Mouse (Mus musculus) CH12.LX (cell line): ENCODE measurements around the gene Rtkn2. TPM values are rescaled to one million over a fixed set of nuclear protein-coding genes. Genes with fewer than 3 reads are reported as not detected.

ENCODE experiments used
- DNase-seq: peaks from one replicate; pipeline ENCODE4 v3.0.0-alpha.2; 2013; ENCODE audit errors: extremely low read depth
- H3K27ac ChIP-seq: 2 replicates; pipeline ENCODE4 v1.5.1; 2012; ENCODE audit warnings: low read depth, mild to moderate bottlenecking, control low read depth, moderate library complexity; ENCODE audit not compliant: insufficient read depth
- H3K27me3 ChIP-seq: replicated peaks from 2 replicates; pipeline ENCODE3; 2012; ENCODE audit warnings: inconsistent platforms
- H3K36me3 ChIP-seq, 2 experiments: replicated peaks in 1 of 2; 2 replicates each; pipeline versions ENCODE3 to v1.6.1; 2012; ENCODE audit warnings: inconsistent platforms in 1 of 2, low read length in 1 of 2, mild to moderate bottlenecking in 1 of 2, mixed read lengths in 1 of 2, moderate library complexity in 1 of 2; ENCODE audit not compliant: control insufficient read depth in 1 of 2, insufficient read depth in 1 of 2
- H3K4me1 ChIP-seq, 2 experiments: 2 replicates each; pipeline ENCODE4 v1.6.1; 2012; ENCODE audit warnings: inconsistent platforms in 1 of 2, moderate library complexity in 1 of 2; ENCODE audit not compliant: insufficient read depth in 2 of 2, control insufficient read depth in 1 of 2
- H3K4me2 ChIP-seq: 2 replicates; pipeline ENCODE4 v1.6.1; 2012; ENCODE audit warnings: low read depth, mild to moderate bottlenecking, control low read depth; ENCODE audit not compliant: poor library complexity, insufficient read depth, severe bottlenecking
- H3K4me3 ChIP-seq, 3 experiments: fragments of 150-350 bp in 1 of 3; sonication (generic) in 1 of 3; replicated peaks in 1 of 3; 2 replicates each; pipeline versions ENCODE3 to v1.5.1; 2011 to 2012; ENCODE audit warnings: low read depth in 2 of 3, low read length in 2 of 3, mild to moderate bottlenecking in 2 of 3, moderate library complexity in 2 of 3, control low read depth in 1 of 3, improper control_type of control experiment in 1 of 3, inconsistent platforms in 1 of 3, mixed read lengths in 1 of 3; ENCODE audit not compliant: poor library complexity in 1 of 3
- H3K79me2 ChIP-seq: replicated peaks from 2 replicates; pipeline ENCODE4 v1.6.1; 2012; ENCODE audit warnings: mild to moderate bottlenecking, moderate library complexity; ENCODE audit not compliant: control insufficient read depth, poor library complexity, insufficient read depth, severe bottlenecking; ENCODE audit errors: extremely low read depth
- H3K9ac ChIP-seq: 2 replicates; pipeline ENCODE4 v1.6.1; 2012; ENCODE audit warnings: low read depth, mild to moderate bottlenecking, control low read depth, moderate library complexity; ENCODE audit not compliant: insufficient read depth
- H3K9me3 ChIP-seq: replicated peaks from 2 replicates; pipeline ENCODE3; 2012; ENCODE audit warnings: low read length, inconsistent platforms, mixed read lengths
- CHD1 ChIP-seq: IDR thresholded peaks from 2 replicates; pipeline ENCODE4 v1.6.1; 2012; ENCODE audit warnings: low read depth, low read length, improper control_type of control experiment, inconsistent platforms
- CHD2 ChIP-seq: IDR thresholded peaks from 2 replicates; pipeline ENCODE4 v1.6.1; 2011; ENCODE audit warnings: low read length, improper control_type of control experiment
- CTCF ChIP-seq, 2 experiments: IDR thresholded peaks in 1 of 2; conservative IDR thresholded peaks in 1 of 2; 2 replicates each; pipeline ENCODE4 v1.5.1; 2011 to 2012; ENCODE audit warnings: low read depth in 2 of 2, low read length in 2 of 2, improper control_type of control experiment in 1 of 2, inconsistent platforms in 1 of 2, mild to moderate bottlenecking in 1 of 2, moderate library complexity in 1 of 2
- E2F4 ChIP-seq: IDR thresholded peaks from 2 replicates; pipeline ENCODE4 v1.6.1; 2011; ENCODE audit warnings: low read depth, low read length, improper control_type of control experiment; ENCODE audit not compliant: insufficient replicate concordance
- ETS1 ChIP-seq: conservative IDR thresholded peaks from 2 replicates; pipeline ENCODE4 v1.6.1; 2012; ENCODE audit warnings: low read depth, mild to moderate bottlenecking, inconsistent platforms, low read length, improper control_type of control experiment, moderate library complexity
- GABPA ChIP-seq: IDR thresholded peaks from 2 replicates; pipeline ENCODE4 v1.6.1; 2012; ENCODE audit warnings: low read depth, low read length, improper control_type of control experiment, inconsistent platforms; ENCODE audit not compliant: insufficient replicate concordance
- JUN ChIP-seq: IDR thresholded peaks from 2 replicates; pipeline ENCODE4 v1.6.1; 2011; ENCODE audit warnings: low read depth, mild to moderate bottlenecking, low read length, improper control_type of control experiment, moderate library complexity; ENCODE audit not compliant: insufficient read depth
- JUND ChIP-seq: conservative IDR thresholded peaks from 2 replicates; pipeline ENCODE4 v1.6.1; 2011; ENCODE audit warnings: low read depth, low read length, improper control_type of control experiment
- KAT2A ChIP-seq: IDR thresholded peaks from 2 replicates; pipeline ENCODE4 v1.6.1; 2012; ENCODE audit warnings: low read length, improper control_type of control experiment, inconsistent platforms; ENCODE audit not compliant: insufficient replicate concordance
- MEF2A ChIP-seq: IDR thresholded peaks from 2 replicates; pipeline ENCODE4 v1.6.1; 2014; ENCODE audit warnings: low read depth, mild to moderate bottlenecking, inconsistent platforms, low read length, improper control_type of control experiment, borderline replicate concordance
- POLR2A ChIP-seq: IDR thresholded peaks from 2 replicates; pipeline ENCODE4 v1.6.1; 2011; ENCODE audit warnings: low read depth, mild to moderate bottlenecking, improper control_type of control experiment, low read length
- POLR2AphosphoS2 ChIP-seq: IDR thresholded peaks from 2 replicates; pipeline ENCODE4 v1.6.1; 2011; ENCODE audit warnings: low read depth, low read length, improper control_type of control experiment
- TCF12 ChIP-seq: IDR thresholded peaks from 2 replicates; pipeline ENCODE4 v1.6.1; 2014; ENCODE audit warnings: low read depth, mild to moderate bottlenecking, inconsistent platforms, low read length, improper control_type of control experiment
- ZMIZ1 ChIP-seq: IDR thresholded peaks from 2 replicates; pipeline ENCODE4 v1.6.1; 2012; ENCODE audit warnings: low read depth, mild to moderate bottlenecking, inconsistent platforms, low read length, improper control_type of control experiment
- dilution Hi-C: fragments of 300-500 bp; cut with MboI; formaldehyde crosslinking; loops from 2 replicates; pipeline ENCODE4 v1.14.3; 2020; ENCODE audit warnings: low sequenced_read_pairs; ENCODE audit not compliant: extremely low pct_unique_long_range_greater_than_20kb, extremely low pct_ligation_motif_present
- in situ Hi-C: fragments of 300-500 bp; cut with MboI; formaldehyde crosslinking; loops from 3 replicates; pipeline ENCODE4 v1.14.3; 2019; ENCODE audit warnings: low sequenced_read_pairs, low pct_ligation_motif_present, low pct_unique_long_range_greater_than_20kb, mixed read lengths
- polyA plus RNA-seq: library from polyadenylated mRNA; unstranded; fragments of >175 nt; gene quantifications from 2 replicates; pipeline ENCODE4 v1.2.1, GENCODE M21; 2012; ENCODE audit warnings: low read depth; ENCODE audit not compliant: insufficient read length
- total RNA-seq, 2 experiments: library from RNA; depleted of rRNA; stranded (reverse); fragments of 300-350 nt in 1 of 2; fragments of >200 nt in 1 of 2; gene quantifications; 2 replicates each; pipeline ENCODE4 v1.2.3; 2012 to 2014

The Rtkn2 gene
- total and polyA plus RNA-seq, 3 experiments = 0.59 to 0.93 (median 0.59) TPM

GRCm38 (mm10) chr10:68075181-68075580, 95.8 kb downstream of the Rtkn2 start:
- in situ Hi-C loops (no loop called here), dilution Hi-C loops (no loop called here)
- DNase-seq = no peak
- Histone ChIP-seq H3K4me1 (peaks cover 0 to 5% of the 10 kb centered on the region in 2 experiments; a peak in 1 of 4 replicates), H3K4me3 (no peak overlapping the region), H3K4me2 (no peak overlapping the region), H3K27ac (no peak overlapping the region), H3K9ac (no peak overlapping the region), H3K27me3 (no peaks in the 10 kb centered on the region), H3K79me2 (no peaks in the 10 kb centered on the region), H3K9me3 (no peaks in the 10 kb centered on the region), H3K36me3 (no peaks in the 10 kb centered on the region)
- 0 out of 4 replicates have a peak, but pooled peaks of 1 of the 2 experiments have one; percentile 2 for TF ChIP-seq CTCF (conservative IDR thresholded peaks at IDR 0.05 in 1 of 2, IDR thresholded peaks at IDR 0.05 in 1 of 2; ENCODE audit: low read depth in 2 of 2, low read length in 2 of 2)
- TF ChIP-seq POLR2A = no peak
- TF ChIP-seq MEF2A = no peak
- no peak for TF ChIP-seq KAT2A
- no peak for TF ChIP-seq TCF12
- TF ChIP-seq JUND = no peak

GRCm38 (mm10) chr10:68078708-68079107, 99.3 kb downstream of the Rtkn2 start:
- H3K79me2 ChIP-seq = no peaks in the 10 kb centered on the region
- dilution Hi-C loops (no loop called here), in situ Hi-C loops (no loop called here)
- no peaks in the 10 kb centered on the region for H3K36me3 ChIP-seq
- no peak overlapping the region for H3K27ac ChIP-seq
- no peak overlapping the region for H3K9ac ChIP-seq
- DNase-seq = no peak
- H3K27me3 ChIP-seq = no peaks in the 10 kb centered on the region
- peaks cover 0 to 7% of the 10 kb centered on the region in 2 experiments; a peak in 2 of 4 replicates for H3K4me1 ChIP-seq
- H3K4me3 ChIP-seq = no peak overlapping the region
- TF ChIP-seq CHD2 (no peak), KAT2A (no peak), CHD1 (no peak), E2F4 (no peak)
- no peak overlapping the region for H3K4me2 ChIP-seq
- H3K9me3 ChIP-seq = no peaks in the 10 kb centered on the region

GRCm38 (mm10) chr10:68079910-68080670, 100.7 kb downstream of the Rtkn2 start:
- DNase-seq = no peak
- H3K4me3 ChIP-seq = no peak overlapping the region
- in situ Hi-C loops = no loop called here
- dilution Hi-C loops = no loop called here
- no peak overlapping the region for H3K27ac ChIP-seq
- no peaks in the 10 kb centered on the region for H3K79me2 ChIP-seq
- H3K36me3 ChIP-seq = no peaks in the 10 kb centered on the region
- no peaks in the 10 kb centered on the region for H3K27me3 ChIP-seq
- H3K9me3 ChIP-seq = no peaks in the 10 kb centered on the region
- TF ChIP-seq CTCF (conservative IDR thresholded peaks at IDR 0.05 in 1 of 2, IDR thresholded peaks at IDR 0.05 in 1 of 2; ENCODE audit: low read depth in 2 of 2, low read length in 2 of 2) (no peak), POLR2AphosphoS2 (no peak), JUN (no peak), CHD2 (no peak), ZMIZ1 (no peak), GABPA (no peak), CHD1 (no peak), ETS1 (no peak), E2F4 (no peak)
- TF ChIP-seq, all 38 proteins: peak for 0
- H3K4me1 ChIP-seq = peaks cover 0 to 7% of the 10 kb centered on the region in 2 experiments; a peak in 2 of 4 replicates
- H3K9ac ChIP-seq = no peak overlapping the region
- H3K4me2 ChIP-seq = no peak overlapping the region
